Mouse (Mus musculus): Measurements from ENCODE around the gene Mcm6. TPM values are rescaled to one million over a fixed set of nuclear protein-coding genes. Genes with fewer than 3 reads are reported as not detected.
A peak's percentile ranks its signal among the peaks of the same experiment; 100 is the strongest.

Gene Mcm6
- total RNA-seq (2015; ENCODE audit: low replicate concordance), result 71.5 and 108 TPM in 2 replicates
- total RNA-seq (2017; ENCODE audit: low replicate concordance), result 86.1 and 116 TPM in 2 replicates

GRCm38 (mm10) chr1:128359554-128360376 lies at the start of gene Mcm6:
Gene Mcm6 (minus strand): TSS chr1:128359664.
- peak; percentile 85 for ATAC-seq (replicated peaks; ENCODE audit: low FRiP score, poor library complexity, severe bottlenecking)

GRCm38 (mm10) chr1:128406846-128407245 lies 47.4 kb upstream of the Mcm6 start:
- ATAC-seq (replicated peaks; ENCODE audit: low FRiP score, poor library complexity, severe bottlenecking), result no peak

- no peak for ATAC-seq (replicated peaks; ENCODE audit: low FRiP score, poor library complexity, severe bottlenecking)
These were observed 46.2 kb upstream of the Mcm6 start for GRCm38 (mm10) chr1:128405675-128406074.

- no peak for ATAC-seq (replicated peaks; ENCODE audit: low FRiP score, poor library complexity, severe bottlenecking)
These were observed 45.6 kb upstream of the Mcm6 start for GRCm38 (mm10) chr1:128405041-128405481.

GRCm38 (mm10) chr1:128400926-128401325 lies 41.5 kb upstream of the Mcm6 start:
- ATAC-seq (replicated peaks; ENCODE audit: low FRiP score, poor library complexity, severe bottlenecking), result no peak

GRCm38 (mm10) chr1:128399941-128400915 lies 40.8 kb upstream of the Mcm6 start:
- no peak for ATAC-seq (replicated peaks; ENCODE audit: low FRiP score, poor library complexity, severe bottlenecking)

GRCm38 (mm10) chr1:128398738-128399445 lies 39.4 kb upstream of the Mcm6 start:
- no peak for ATAC-seq (replicated peaks; ENCODE audit: low FRiP score, poor library complexity, severe bottlenecking)

GRCm38 (mm10) chr1:128394657-128395056 lies 35.2 kb upstream of the Mcm6 start:
- no peak for ATAC-seq (replicated peaks; ENCODE audit: low FRiP score, poor library complexity, severe bottlenecking)

GRCm38 (mm10) chr1:128392382-128392781 lies 32.9 kb upstream of the Mcm6 start:
- no peak for ATAC-seq (replicated peaks; ENCODE audit: low FRiP score, poor library complexity, severe bottlenecking)

- no peak for ATAC-seq (replicated peaks; ENCODE audit: low FRiP score, poor library complexity, severe bottlenecking)
These were observed 27.0 kb upstream of the Mcm6 start for GRCm38 (mm10) chr1:128386487-128386886.

- no peak for ATAC-seq (replicated peaks; ENCODE audit: low FRiP score, poor library complexity, severe bottlenecking)
These were observed 17.4 kb upstream of the Mcm6 start for GRCm38 (mm10) chr1:128376841-128377240.

- 0 out of 2 replicates have a peak, but pooled peaks have one; percentile 55 for ATAC-seq (replicated peaks; ENCODE audit: low FRiP score, poor library complexity, severe bottlenecking)
These were observed 12.8 kb upstream of the Mcm6 start for GRCm38 (mm10) chr1:128372143-128372860.

- peak; percentile 69; the same call in 1 of the 2 replicates for ATAC-seq (replicated peaks; ENCODE audit: low FRiP score, poor library complexity, severe bottlenecking)
These were observed 9.4 kb upstream of the Mcm6 start for GRCm38 (mm10) chr1:128368732-128369441.

- no peak for ATAC-seq (replicated peaks; ENCODE audit: low FRiP score, poor library complexity, severe bottlenecking)
These were observed 1.1 kb upstream of the Mcm6 start for GRCm38 (mm10) chr1:128360601-128361000.

GRCm38 (mm10) chr1:128358916-128359553 lies 429 bp downstream of the Mcm6 start:
- no peak for ATAC-seq (replicated peaks; ENCODE audit: low FRiP score, poor library complexity, severe bottlenecking)

- 0 out of 2 replicates have a peak, but pooled peaks have one; percentile 16 for ATAC-seq (replicated peaks; ENCODE audit: low FRiP score, poor library complexity, severe bottlenecking)
These were observed 1.2 kb downstream of the Mcm6 start for GRCm38 (mm10) chr1:128358276-128358675.

- ATAC-seq (replicated peaks; ENCODE audit: low FRiP score, poor library complexity, severe bottlenecking), result peak; percentile 67
These were observed 2.0 kb downstream of the Mcm6 start for GRCm38 (mm10) chr1:128357452-128357851.

- ATAC-seq (replicated peaks; ENCODE audit: low FRiP score, poor library complexity, severe bottlenecking), result no peak
These were observed 6.4 kb downstream of the Mcm6 start for GRCm38 (mm10) chr1:128353092-128353491.
